Mouse (Mus musculus) hindbrain, embryonic 15.5 days (tissue): Measurements from ENCODE around the gene Aifm3. TPM values are rescaled to one million over a fixed set of nuclear protein-coding genes. Genes with fewer than 3 reads are reported as not detected.
A peak's percentile ranks its signal among the peaks of the same experiment; 100 is the strongest.

Source experiments
- ATAC-seq: fragments of 200-750 bp; cut with Nextera tagmentation; 2 replicates; pipeline ENCODE4 v1.8.0; 2017; ENCODE audit warnings: low read depth, moderate number of reproducible peaks, moderate TSS enrichment; ENCODE audit not compliant: low FRiP score
- H3K27ac ChIP-seq: fragments of 300-500 bp; sonication (generic); replicated peaks from 2 replicates; pipeline ENCODE4 v1.5.1; 2015; ENCODE audit warnings: mild to moderate bottlenecking, inconsistent platforms
- H3K27me3 ChIP-seq: fragments of 300-500 bp; sonication (generic); 2 replicates; pipeline ENCODE4 v1.6.1; 2015; ENCODE audit warnings: control low read depth, inconsistent platforms
- H3K36me3 ChIP-seq: fragments of 300-500 bp; sonication (generic); 2 replicates; pipeline ENCODE4 v1.6.1; 2015; ENCODE audit warnings: control low read depth, inconsistent platforms
- H3K4me1 ChIP-seq: fragments of 300-500 bp; sonication (generic); replicated peaks from 2 replicates; pipeline ENCODE4 v1.6.1; 2015; ENCODE audit warnings: control low read depth, inconsistent platforms
- H3K4me2 ChIP-seq: fragments of 300-500 bp; sonication (generic); 2 replicates; pipeline ENCODE4 v1.6.1; 2015; ENCODE audit warnings: moderate library complexity, mild to moderate bottlenecking, inconsistent platforms
- H3K4me3 ChIP-seq: fragments of 300-500 bp; sonication (generic); 2 replicates; pipeline ENCODE4 v1.5.1; 2015; ENCODE audit warnings: mild to moderate bottlenecking, inconsistent platforms
- H3K9ac ChIP-seq: fragments of 300-500 bp; sonication (generic); 2 replicates; pipeline ENCODE4 v1.6.1; 2015; ENCODE audit warnings: inconsistent platforms
- H3K9me3 ChIP-seq: fragments of 300-500 bp; sonication (generic); 2 replicates; pipeline ENCODE4 v1.6.1; 2016; ENCODE audit warnings: control low read depth, inconsistent platforms
- WGBS: fragments of 180-500 bp; shearing (Covaris S2); methylation state at CpG from one replicate; pipeline ENCODE4 v1.1.7; 2015; 5-methylcytosine and 5-hydroxymethylcytosine counted together
- polyA plus RNA-seq: library from polyadenylated mRNA; unstranded; fragments of >200 nt; fragmentation: Nextera tagmentation; extraction: Ambion mirVana; gene quantifications from 2 replicates; pipeline ENCODE4 v1.2.1, GENCODE M21; 2015

Aifm3 gene
- polyA plus RNA-seq = 11.7 and 13.3 TPM in 2 replicates

DNA sequence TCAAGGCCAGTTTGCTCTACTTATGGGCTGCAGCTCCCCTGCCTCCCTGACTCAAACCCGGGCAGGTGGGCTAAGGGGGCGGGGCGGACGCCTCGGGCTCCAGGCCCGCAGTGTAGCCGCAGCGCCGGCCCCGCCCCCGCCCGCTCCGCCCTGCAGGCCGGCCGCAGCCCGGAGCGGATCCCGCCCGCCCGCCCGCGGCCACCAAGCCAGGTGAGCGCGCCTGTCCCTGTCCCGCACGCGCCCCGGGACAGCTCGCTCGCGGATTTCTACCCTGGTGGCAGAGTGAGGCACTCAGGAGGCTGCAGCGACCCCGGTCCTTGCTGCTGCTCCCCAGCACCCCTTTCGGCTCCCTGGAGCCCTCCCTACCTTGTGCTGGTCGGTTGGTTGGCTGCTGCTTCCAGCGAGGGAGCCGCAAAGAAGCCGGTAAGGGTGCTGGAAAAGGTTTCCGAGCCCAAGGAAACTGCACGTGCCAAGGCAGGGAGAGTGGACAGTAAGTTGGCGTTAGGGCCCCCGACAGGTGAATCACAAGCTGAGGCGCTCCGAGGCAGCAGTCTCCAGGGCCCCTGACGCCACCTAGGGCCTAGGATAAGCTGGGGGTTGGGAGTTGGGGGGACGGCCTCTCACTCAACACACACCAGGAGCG is at the start of gene Aifm3:
Gene Aifm3 (plus strand): TSS at position 143 of the 643 bp plus-strand sequence.
- peak within 1 kb of the TSS; percentile 85 for H3K4me2 ChIP-seq
- peaks cover 14% of the 10 kb centered on the region for H3K36me3 ChIP-seq
- H3K27ac ChIP-seq = no peak within 1 kb of the TSS
- H3K4me1 ChIP-seq = peaks cover 12% of the 10 kb centered on the region
- H3K9ac ChIP-seq = peak within 1 kb of the TSS; percentile 46
- peaks cover 6% of the 10 kb centered on the region; the same call in 1 of the 2 replicates for H3K27me3 ChIP-seq
- WGBS = under 1% methylated on average over 45 of the region's 47 CpGs
- peak within 1 kb of the TSS; percentile 44 for H3K4me3 ChIP-seq
- peak; percentile 68 for ATAC-seq
- H3K9me3 ChIP-seq = no peaks in the 10 kb centered on the region

DNA sequence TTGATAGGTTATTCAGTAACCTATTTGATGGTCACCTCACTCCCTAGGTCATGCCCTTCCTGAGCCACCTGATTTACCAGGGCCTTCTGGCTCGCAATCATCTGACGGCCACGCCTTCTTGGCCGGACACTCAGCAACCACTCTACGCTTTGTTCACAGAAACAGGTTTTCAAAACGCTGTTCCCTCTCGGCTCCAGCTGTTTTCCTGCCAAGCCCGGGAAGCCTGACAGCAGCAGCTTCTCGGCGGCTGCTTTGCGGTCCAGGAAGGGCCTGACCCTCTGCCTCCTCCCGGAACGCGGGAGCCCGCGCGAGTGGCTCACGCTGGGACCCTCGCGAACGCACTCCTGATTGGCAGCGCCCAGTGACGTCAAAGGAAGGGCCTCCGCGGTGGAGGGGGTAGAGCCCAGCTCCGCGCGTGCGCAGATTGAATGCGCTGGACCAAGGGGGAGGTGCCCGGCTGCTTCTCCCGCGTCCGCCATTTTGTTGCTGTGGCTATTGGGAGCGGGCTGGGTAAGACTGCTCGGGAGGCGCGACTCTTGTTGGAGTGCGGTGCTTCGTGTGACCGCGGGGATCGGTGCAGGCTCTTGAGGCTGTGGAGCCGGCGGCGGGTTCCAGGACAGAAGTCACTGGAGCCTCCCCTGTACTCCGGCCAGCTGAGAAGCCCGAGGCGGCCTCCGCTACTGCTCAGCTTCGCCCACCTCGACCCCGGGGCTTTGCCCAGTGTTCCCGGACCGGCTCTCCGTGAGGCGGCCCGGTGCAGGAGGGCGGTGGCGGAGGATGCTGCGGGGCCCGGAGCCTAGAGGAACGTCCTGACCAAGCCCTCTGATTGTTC is 37.7 kb upstream of the Aifm3 start, which contains the start of gene Crkl:
Gene Crkl (plus strand): TSS at position 447 of the 832 bp plus-strand sequence.
- Histone ChIP-seq H3K27ac (peak within 1 kb of the TSS; percentile 97), H3K27me3 (no peaks in the 10 kb centered on the region), H3K9ac (peak within 1 kb of the TSS; percentile 82), H3K9me3 (no peaks in the 10 kb centered on the region), H3K4me1 (peaks cover 30% of the 10 kb centered on the region), H3K4me3 (peak within 1 kb of the TSS; percentile 73), H3K36me3 (0 out of 2 replicates have a peak, but pooled peaks cover 9% of the 10 kb centered on the region), H3K4me2 (peak within 1 kb of the TSS; percentile 84)
- ATAC-seq = peak; percentile 96
- WGBS = 0% methylated on average over 63 of the region's 63 CpGs

DNA sequence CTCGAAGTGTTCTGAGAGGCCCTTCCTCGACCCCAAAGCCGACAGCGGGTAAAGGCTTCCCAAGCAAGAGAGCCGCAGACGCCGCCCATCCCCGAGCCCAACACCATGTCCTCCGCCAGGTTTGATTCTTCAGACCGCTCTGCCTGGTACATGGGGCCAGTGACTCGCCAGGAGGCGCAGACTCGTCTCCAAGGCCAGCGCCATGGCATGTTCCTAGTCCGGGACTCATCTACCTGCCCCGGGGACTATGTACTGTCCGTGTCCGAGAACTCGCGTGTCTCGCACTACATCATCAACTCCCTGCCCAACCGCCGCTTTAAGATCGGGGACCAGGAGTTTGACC is 37.1 kb upstream of the Aifm3 start:
- Histone ChIP-seq H3K9me3 (no peaks in the 10 kb centered on the region), H3K36me3 (peaks cover 13% of the 10 kb centered on the region; the same call in 1 of the 2 replicates), H3K4me2 (peak overlapping the region; percentile 84), H3K27me3 (no peaks in the 10 kb centered on the region), H3K9ac (peak overlapping the region; percentile 82), H3K4me3 (peak overlapping the region; percentile 73), H3K4me1 (peaks cover 36% of the 10 kb centered on the region), H3K27ac (peak overlapping the region; percentile 97)
- under 1% methylated on average over 24 of the region's 24 CpGs for WGBS
- ATAC-seq = peak; percentile 47

DNA sequence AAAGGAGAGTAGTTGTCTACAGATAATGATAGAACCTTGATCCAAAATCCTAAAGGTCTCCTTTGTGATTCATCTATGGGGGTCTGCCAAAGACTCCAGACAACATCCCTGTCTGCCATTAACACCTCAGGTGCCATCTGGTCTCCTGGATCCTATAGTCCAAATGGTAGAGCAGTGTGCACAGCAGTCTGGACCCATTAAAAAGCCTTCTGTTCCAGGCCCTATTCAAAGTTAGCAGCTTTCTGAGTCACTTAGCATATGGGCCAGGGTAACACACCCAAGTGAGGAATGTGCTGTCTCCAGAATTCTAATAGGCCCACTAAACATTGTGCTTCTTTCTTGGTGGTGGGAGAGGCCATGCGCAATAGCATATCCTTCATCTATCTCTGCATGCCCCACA is 32.5 kb upstream of the Aifm3 start:
- Histone ChIP-seq H3K36me3 (peaks cover 22% of the 10 kb centered on the region; the same call in 1 of the 2 replicates), H3K27me3 (no peaks in the 10 kb centered on the region), H3K27ac (no peak overlapping the region), H3K4me2 (no peak overlapping the region), H3K4me3 (no peak overlapping the region), H3K4me1 (peaks cover 39% of the 10 kb centered on the region), H3K9ac (no peak overlapping the region), H3K9me3 (no peaks in the 10 kb centered on the region)
- 100% methylated on average over 1 of the region's 1 CpGs for WGBS
- ATAC-seq = no peak

DNA sequence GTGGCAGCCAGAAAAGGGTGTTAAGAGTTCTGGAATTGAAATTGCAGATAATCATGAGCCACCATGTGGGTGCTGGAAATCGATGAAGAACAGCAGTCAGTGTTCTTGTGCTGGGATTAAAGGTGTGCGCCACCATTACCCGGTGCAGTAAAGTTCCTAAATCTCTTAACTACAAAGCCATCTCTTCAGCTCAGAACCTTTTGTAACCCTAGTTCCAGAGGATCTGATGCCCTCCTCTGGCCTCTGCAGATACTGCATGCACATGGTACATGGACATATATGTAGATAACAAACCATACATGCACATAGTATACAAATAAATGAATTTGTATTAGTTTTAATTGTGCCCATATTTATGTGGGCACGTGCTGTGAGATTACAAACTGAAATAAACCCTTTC is 29.2 kb upstream of the Aifm3 start:
- ATAC-seq = no peak
- 95% methylated on average over 4 of the region's 4 CpGs for WGBS

DNA sequence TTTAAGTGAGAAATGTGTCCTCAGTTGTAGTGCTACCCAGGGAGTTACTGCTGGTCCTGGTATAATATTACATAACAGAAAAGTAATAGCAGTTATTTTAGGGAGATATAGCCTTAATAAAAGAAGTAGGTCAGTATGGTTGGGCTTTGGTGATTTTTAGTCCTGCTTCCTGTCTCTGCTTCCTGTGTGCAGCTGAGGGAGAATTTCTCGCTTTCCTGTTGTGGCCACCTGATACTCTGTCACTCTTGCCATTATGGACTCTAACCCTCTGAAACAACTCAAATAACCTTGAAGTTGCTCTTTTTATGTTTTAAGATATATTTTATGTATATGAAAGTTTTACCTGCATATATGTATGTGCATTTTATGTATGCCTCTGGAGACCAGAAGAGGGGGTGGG is 27.8 kb upstream of the Aifm3 start:
- no peaks in the 10 kb centered on the region for H3K9me3 ChIP-seq
- no peak overlapping the region for H3K9ac ChIP-seq
- no peaks in the 10 kb centered on the region for H3K27me3 ChIP-seq
- H3K4me3 ChIP-seq = no peak overlapping the region
- peaks cover 14% of the 10 kb centered on the region for H3K4me1 ChIP-seq
- H3K4me2 ChIP-seq = no peak overlapping the region
- H3K27ac ChIP-seq = no peak overlapping the region
- no peak for ATAC-seq
- peaks cover 15% of the 10 kb centered on the region; the same call in 1 of the 2 replicates for H3K36me3 ChIP-seq
- WGBS = 86% methylated on average over 1 of the region's 1 CpGs

More for the DNA sequence above, 29.2 kb upstream of the Aifm3 start:
- H3K9me3 ChIP-seq = no peaks in the 10 kb centered on the region
- no peak overlapping the region for H3K4me3 ChIP-seq
- H3K4me2 ChIP-seq = no peak overlapping the region
- no peak overlapping the region for H3K9ac ChIP-seq
- no peak overlapping the region for H3K27ac ChIP-seq
- peaks cover 22% of the 10 kb centered on the region; the same call in 1 of the 2 replicates for H3K36me3 ChIP-seq
- H3K4me1 ChIP-seq = peaks cover 24% of the 10 kb centered on the region
- no peaks in the 10 kb centered on the region for H3K27me3 ChIP-seq

DNA sequence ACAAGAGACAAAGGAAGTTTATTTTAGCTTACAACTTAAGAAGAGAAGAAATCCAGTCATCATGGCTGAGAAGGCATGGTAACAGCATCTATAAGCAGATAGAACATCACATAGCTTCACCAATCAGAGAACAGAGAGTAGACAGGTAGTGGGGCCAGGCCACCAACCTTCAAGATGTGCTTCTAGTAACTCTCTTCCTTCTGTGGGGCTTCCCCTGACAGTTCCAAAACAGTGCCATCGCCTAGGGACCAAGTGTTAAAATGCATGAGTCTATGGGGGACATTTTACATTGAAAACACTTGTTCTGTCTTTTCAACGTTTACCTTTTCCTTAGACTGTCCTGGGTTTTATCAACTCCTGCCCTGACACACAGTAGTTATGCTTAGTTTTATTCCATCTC is 26.2 kb upstream of the Aifm3 start:
- Histone ChIP-seq H3K27ac (no peak overlapping the region), H3K9ac (no peak overlapping the region), H3K27me3 (no peaks in the 10 kb centered on the region), H3K36me3 (peaks cover 7% of the 10 kb centered on the region; the same call in 1 of the 2 replicates), H3K4me3 (no peak overlapping the region), H3K4me1 (peaks cover 9% of the 10 kb centered on the region; the same call in 1 of the 2 replicates), H3K4me2 (no peak overlapping the region), H3K9me3 (no peaks in the 10 kb centered on the region)
- ATAC-seq = no peak
- WGBS = 89% methylated on average over 2 of the region's 2 CpGs

DNA sequence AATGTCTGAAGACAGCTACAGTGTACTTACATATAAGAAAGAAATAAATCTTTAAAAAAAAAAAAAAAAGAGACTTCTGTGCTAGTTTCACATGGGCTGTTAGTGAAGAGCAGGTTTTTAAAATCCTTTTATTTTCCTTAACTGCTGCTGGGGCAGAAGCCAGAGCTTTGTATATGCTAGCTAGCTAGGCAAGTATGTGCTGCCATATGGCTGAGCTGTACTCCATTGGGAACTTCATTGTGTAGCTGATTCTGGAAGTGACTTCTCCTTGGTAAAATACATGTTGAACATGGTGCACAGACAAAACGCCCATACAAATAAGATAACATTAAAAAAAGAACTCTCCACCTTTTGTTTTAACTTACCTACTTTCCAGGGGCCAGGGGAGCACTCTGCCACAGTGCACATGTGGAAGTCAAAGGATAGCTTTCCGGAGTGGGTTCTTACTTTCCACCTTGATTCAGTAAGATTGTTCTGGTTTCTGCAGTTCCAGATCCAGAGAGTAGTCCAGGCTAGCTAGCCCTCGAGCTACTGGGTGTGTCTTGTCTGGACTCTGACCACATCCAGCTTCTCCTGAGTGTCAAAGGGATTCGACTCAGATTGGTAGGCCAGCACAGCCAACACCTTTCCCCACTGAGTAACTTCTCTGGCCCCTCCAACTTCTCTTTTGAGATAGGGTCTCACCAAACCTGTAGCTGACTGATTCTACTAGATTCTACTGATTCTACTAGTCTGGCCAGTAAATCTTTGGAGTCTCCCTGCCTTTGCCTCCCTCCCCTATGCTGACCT is 22.3 kb upstream of the Aifm3 start:
- WGBS = 93% methylated on average over 4 of the region's 4 CpGs
- Histone ChIP-seq H3K27me3 (no peaks in the 10 kb centered on the region), H3K27ac (no peak overlapping the region), H3K36me3 (peaks cover 20% of the 10 kb centered on the region), H3K4me1 (peaks cover 3% of the 10 kb centered on the region; the same call in 1 of the 2 replicates), H3K9ac (no peak overlapping the region), H3K4me2 (no peak overlapping the region), H3K9me3 (no peaks in the 10 kb centered on the region), H3K4me3 (no peak overlapping the region)
- no peak for ATAC-seq

DNA sequence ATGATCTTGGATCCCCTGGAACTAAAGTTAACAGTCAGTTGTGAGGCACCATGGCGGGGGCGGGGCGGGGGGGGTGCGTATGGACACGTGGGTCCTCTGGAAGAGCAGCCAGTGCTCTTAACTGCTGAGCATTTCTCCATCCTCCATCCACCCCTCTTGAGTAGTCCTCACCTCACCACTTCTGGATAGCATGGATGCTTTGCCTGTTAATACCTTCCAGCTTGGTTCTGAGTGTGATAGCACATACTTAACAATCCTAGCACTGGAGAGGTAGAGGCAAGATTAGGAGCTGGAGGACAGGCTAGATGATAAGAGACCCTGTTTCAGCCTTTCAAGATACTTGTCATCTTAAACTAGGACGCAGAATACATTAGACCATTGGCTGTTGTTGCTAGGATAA is 16.9 kb upstream of the Aifm3 start:
- H3K27me3 ChIP-seq = no peaks in the 10 kb centered on the region
- peaks cover 10% of the 10 kb centered on the region for H3K4me1 ChIP-seq
- H3K9me3 ChIP-seq = no peaks in the 10 kb centered on the region
- H3K9ac ChIP-seq = no peak overlapping the region
- no peak overlapping the region for H3K4me2 ChIP-seq
- ATAC-seq = no peak
- H3K27ac ChIP-seq = no peak overlapping the region
- H3K36me3 ChIP-seq = peaks cover 21% of the 10 kb centered on the region
- 94% methylated on average over 6 of the region's 6 CpGs for WGBS
- H3K4me3 ChIP-seq = no peak overlapping the region

DNA sequence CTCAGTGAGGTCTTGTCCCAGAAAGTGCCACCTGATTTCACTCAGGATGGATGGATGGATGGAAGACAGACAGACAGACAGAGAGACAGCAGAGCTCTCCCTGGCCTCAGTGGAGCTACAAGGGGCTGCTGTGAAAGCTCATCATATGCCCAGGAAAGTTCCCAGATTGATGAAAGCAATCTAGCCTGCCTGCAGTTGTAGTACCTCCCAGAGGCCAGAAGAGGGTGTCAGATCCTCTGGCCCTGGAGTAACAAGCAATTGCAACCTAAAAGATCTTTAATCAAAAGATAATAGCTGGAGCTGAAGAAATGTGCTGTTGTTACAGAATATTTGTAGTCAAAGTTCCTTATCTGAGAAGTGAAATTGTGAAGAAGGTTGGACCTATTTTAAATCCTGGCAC is 15.3 kb upstream of the Aifm3 start:
- Histone ChIP-seq H3K9ac (no peak overlapping the region), H3K9me3 (no peaks in the 10 kb centered on the region), H3K27me3 (no peaks in the 10 kb centered on the region), H3K36me3 (peaks cover 16% of the 10 kb centered on the region), H3K4me3 (no peak overlapping the region), H3K4me1 (peaks cover 13% of the 10 kb centered on the region), H3K4me2 (no peak overlapping the region), H3K27ac (no peak overlapping the region)
- ATAC-seq = no peak

DNA sequence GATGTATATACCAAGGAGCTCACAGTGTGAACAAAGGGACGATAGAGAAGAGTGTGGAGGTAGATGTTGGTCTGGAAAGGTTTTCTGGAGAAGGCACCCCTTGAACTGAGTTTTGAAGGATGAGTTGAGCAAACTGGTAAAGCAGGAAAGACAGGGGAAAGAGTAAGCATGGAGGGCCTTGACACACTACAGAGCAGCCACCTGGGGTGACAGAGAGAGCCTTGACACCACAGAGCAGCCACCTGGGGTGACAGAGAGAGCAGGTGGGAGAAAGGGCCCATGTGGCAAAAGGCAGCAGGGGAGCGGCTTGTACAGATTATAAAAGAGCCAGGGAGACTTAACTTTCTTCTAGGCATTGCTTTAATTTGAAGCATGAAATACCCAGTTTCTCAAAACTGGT is 14.7 kb upstream of the Aifm3 start:
- Histone ChIP-seq H3K36me3 (peaks cover 11% of the 10 kb centered on the region), H3K4me3 (no peak overlapping the region), H3K27ac (no peak overlapping the region), H3K9ac (no peak overlapping the region), H3K27me3 (no peaks in the 10 kb centered on the region), H3K4me1 (peaks cover 13% of the 10 kb centered on the region), H3K4me2 (no peak overlapping the region), H3K9me3 (no peaks in the 10 kb centered on the region)
- no peak for ATAC-seq
- 93% methylated on average over 2 of the region's 2 CpGs for WGBS
